Mouse (Mus musculus): Measurements from ENCODE around the gene Col1a1. TPM values are rescaled to one million over a fixed set of nuclear protein-coding genes. Genes with fewer than 3 reads are reported as not detected.

Col1a1 gene
- polyA plus RNA-seq, 1 experiment: 30.0 TPM

DNA sequence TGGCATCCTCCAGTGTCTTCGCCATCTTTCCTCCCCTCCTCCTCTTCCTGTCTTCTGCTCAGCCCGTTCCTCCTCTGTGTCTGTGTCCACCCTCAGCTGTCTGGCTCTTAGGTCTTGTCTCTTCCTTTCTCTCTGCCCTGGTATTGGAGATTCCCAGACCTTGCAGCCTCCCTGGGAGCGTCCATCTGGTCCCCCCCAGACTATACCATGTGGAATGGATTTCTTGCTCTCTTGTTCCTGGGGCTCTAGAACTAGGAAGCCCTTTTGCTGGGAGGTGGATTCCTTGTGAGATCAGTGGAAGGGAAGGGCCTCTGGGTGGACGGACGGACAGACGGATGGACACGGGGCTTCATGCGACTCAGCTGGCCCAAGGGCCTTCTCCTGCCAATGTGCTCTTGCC, 60.1 kb downstream of the Col1a1 start:
- no peak for TF ChIP-seq CTCF (IDR thresholded peaks at IDR 0.05; ENCODE audit: control insufficient read depth, insufficient read depth, low read length)
- TF ChIP-seq POLR2A (IDR thresholded peaks at IDR 0.05; ENCODE audit: borderline replicate concordance, control insufficient read depth, low read depth, low read length): no peak
- Histone ChIP-seq H3K4me3 (replicated peaks; ENCODE audit: control insufficient read depth, low read depth, low read length) (peak overlapping the region; percentile 12), H3K27ac (ENCODE audit: control insufficient read depth, insufficient read depth, low read depth, low read length, poor library complexity) (peak overlapping the region; percentile 9), H3K4me1 (ENCODE audit: control insufficient read depth, insufficient read depth, low read length) (peaks cover 17% of the 10 kb centered on the region)
- WGBS: 70% methylated on average over 8 of the region's 8 CpGs

- Histone ChIP-seq H3K27ac (ENCODE audit: control insufficient read depth, insufficient read depth, low read depth, low read length, poor library complexity) (peak overlapping the region; percentile 36), H3K4me1 (ENCODE audit: control insufficient read depth, insufficient read depth, low read length) (peaks cover 17% of the 10 kb centered on the region), H3K4me3 (replicated peaks; ENCODE audit: control insufficient read depth, low read depth, low read length) (no peak overlapping the region)
- WGBS: 60% methylated on average over 6 of the region's 6 CpGs
- no peak for TF ChIP-seq POLR2A (IDR thresholded peaks at IDR 0.05; ENCODE audit: borderline replicate concordance, control insufficient read depth, low read depth, low read length)
- no peak for TF ChIP-seq CTCF (IDR thresholded peaks at IDR 0.05; ENCODE audit: control insufficient read depth, insufficient read depth, low read length)
Observed at GRCm38 (mm10) chr11:94996984-94997383, 61.0 kb downstream of the Col1a1 start.

DNA sequence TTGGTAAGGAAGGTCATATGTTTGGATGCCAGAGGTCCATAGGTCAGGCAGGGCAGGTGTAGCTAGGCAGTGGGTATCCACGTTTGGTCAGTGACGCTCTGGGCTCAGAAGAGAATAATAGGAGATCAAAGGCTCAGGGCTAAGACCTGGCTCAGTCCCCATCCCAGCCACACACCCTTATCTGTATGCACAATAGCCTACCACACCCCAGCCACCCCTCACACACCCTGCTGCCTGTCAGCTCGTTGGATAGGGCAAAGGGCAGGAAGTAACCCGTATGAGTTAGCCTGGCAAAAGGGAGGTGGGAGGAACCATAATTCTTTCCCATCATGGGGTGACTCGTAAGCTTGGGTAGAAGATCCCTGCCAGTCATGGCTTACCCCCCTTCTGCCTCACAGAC, 61.6 kb downstream of the Col1a1 start:
- 32% methylated on average over 5 of the region's 5 CpGs for WGBS
- peak overlapping the region; percentile 36 for H3K4me3 ChIP-seq (replicated peaks; ENCODE audit: control insufficient read depth, low read depth, low read length)

GRCm38 (mm10) chr11:94998041-94998531, 62.1 kb downstream of the Col1a1 start:
- peaks cover 17% of the 10 kb centered on the region for H3K4me1 ChIP-seq (ENCODE audit: control insufficient read depth, insufficient read depth, low read length)
- H3K4me3 ChIP-seq (replicated peaks; ENCODE audit: control insufficient read depth, low read depth, low read length): peak overlapping the region; percentile 36
- WGBS: 32% methylated on average over 16 of the region's 16 CpGs
- TF ChIP-seq CTCF (IDR thresholded peaks at IDR 0.05; ENCODE audit: control insufficient read depth, insufficient read depth, low read length) (no peak), POLR2A (IDR thresholded peaks at IDR 0.05; ENCODE audit: borderline replicate concordance, control insufficient read depth, low read depth, low read length) (peak; percentile 41; the same call in 1 of the 2 replicates)
- H3K27ac ChIP-seq (ENCODE audit: control insufficient read depth, insufficient read depth, low read depth, low read length, poor library complexity): peak overlapping the region; percentile 64

More for the DNA sequence above, 61.6 kb downstream of the Col1a1 start:
- Histone ChIP-seq H3K27ac (ENCODE audit: control insufficient read depth, insufficient read depth, low read depth, low read length, poor library complexity) (peak overlapping the region; percentile 64), H3K4me1 (ENCODE audit: control insufficient read depth, insufficient read depth, low read length) (peaks cover 17% of the 10 kb centered on the region)
- TF ChIP-seq CTCF (IDR thresholded peaks at IDR 0.05; ENCODE audit: control insufficient read depth, insufficient read depth, low read length) (no peak), POLR2A (IDR thresholded peaks at IDR 0.05; ENCODE audit: borderline replicate concordance, control insufficient read depth, low read depth, low read length) (no peak)

DNA sequence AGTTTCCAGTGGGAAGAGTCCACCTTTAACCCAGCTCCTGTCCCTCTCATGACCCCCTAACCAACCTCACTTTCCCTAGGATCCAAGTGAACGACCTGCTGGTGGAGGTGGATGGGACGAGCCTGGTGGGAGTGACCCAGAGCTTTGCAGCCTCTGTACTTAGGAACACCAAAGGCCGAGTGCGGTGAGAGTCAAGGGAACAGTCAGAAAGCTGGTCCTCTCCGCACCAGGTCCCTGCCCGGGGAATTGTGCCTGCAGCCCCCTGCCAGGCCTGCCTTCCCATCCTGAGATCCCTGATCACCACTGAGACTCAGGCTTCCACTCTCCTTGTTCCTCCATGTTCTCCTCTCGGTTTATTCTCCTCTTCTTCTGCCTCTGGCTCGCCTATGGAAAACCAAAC, 64.1 kb downstream of the Col1a1 start:
- Histone ChIP-seq H3K4me3 (replicated peaks; ENCODE audit: control insufficient read depth, low read depth, low read length) (no peak overlapping the region), H3K27ac (ENCODE audit: control insufficient read depth, insufficient read depth, low read depth, low read length, poor library complexity) (peak overlapping the region; percentile 29), H3K4me1 (ENCODE audit: control insufficient read depth, insufficient read depth, low read length) (peaks cover 12% of the 10 kb centered on the region)
- WGBS: 36% methylated on average over 8 of the region's 8 CpGs
- TF ChIP-seq POLR2A (IDR thresholded peaks at IDR 0.05; ENCODE audit: borderline replicate concordance, control insufficient read depth, low read depth, low read length): no peak
- no peak for TF ChIP-seq CTCF (IDR thresholded peaks at IDR 0.05; ENCODE audit: control insufficient read depth, insufficient read depth, low read length)

GRCm38 (mm10) chr11:95000548-95000947, 64.5 kb downstream of the Col1a1 start:
- Histone ChIP-seq H3K4me3 (replicated peaks; ENCODE audit: control insufficient read depth, low read depth, low read length) (no peak overlapping the region), H3K4me1 (ENCODE audit: control insufficient read depth, insufficient read depth, low read length) (peaks cover 10% of the 10 kb centered on the region)

DNA sequence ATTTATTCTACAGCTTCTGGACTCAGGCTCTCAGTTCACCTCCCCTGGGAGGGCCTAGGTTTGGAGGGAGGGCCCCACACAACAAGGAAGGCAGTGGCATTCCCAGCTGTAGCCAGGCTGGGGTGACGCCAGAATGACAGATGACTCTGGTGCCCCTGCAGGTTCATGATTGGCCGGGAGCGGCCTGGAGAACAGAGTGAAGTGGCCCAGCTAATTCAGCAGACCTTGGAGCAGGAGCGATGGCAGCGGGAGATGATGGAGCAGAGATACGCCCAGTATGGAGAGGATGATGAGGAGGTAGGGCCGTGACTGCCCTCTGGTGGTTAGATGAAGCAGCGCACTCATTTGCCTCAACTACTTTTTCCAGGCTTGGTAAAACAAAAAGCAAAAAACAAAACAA, 65.0 kb downstream of the Col1a1 start:
- Histone ChIP-seq H3K4me1 (ENCODE audit: control insufficient read depth, insufficient read depth, low read length) (peaks cover 8% of the 10 kb centered on the region), H3K4me3 (replicated peaks; ENCODE audit: control insufficient read depth, low read depth, low read length) (no peak overlapping the region), H3K27ac (ENCODE audit: control insufficient read depth, insufficient read depth, low read depth, low read length, poor library complexity) (peak overlapping the region; percentile 12; the same call in 1 of the 2 replicates)
- TF ChIP-seq CTCF (IDR thresholded peaks at IDR 0.05; ENCODE audit: control insufficient read depth, insufficient read depth, low read length): peak; percentile 98
- TF ChIP-seq POLR2A (IDR thresholded peaks at IDR 0.05; ENCODE audit: borderline replicate concordance, control insufficient read depth, low read depth, low read length): no peak
- 4% methylated on average over 8 of the region's 8 CpGs for WGBS

More at GRCm38 (mm10) chr11:95000548-95000947, 64.5 kb downstream of the Col1a1 start:
- no peak for TF ChIP-seq CTCF (IDR thresholded peaks at IDR 0.05; ENCODE audit: control insufficient read depth, insufficient read depth, low read length)
- no peak for TF ChIP-seq POLR2A (IDR thresholded peaks at IDR 0.05; ENCODE audit: borderline replicate concordance, control insufficient read depth, low read depth, low read length)
- peak overlapping the region; percentile 29 for H3K27ac ChIP-seq (ENCODE audit: control insufficient read depth, insufficient read depth, low read depth, low read length, poor library complexity)
- 2% methylated on average over 4 of the region's 4 CpGs for WGBS

- no peak overlapping the region for H3K27ac ChIP-seq (ENCODE audit: control insufficient read depth, insufficient read depth, low read depth, low read length, poor library complexity)
- WGBS: 86% methylated on average over 21 of the region's 21 CpGs
- H3K4me1 ChIP-seq (ENCODE audit: control insufficient read depth, insufficient read depth, low read length): peaks cover 8% of the 10 kb centered on the region
- no peak overlapping the region for H3K4me3 ChIP-seq (replicated peaks; ENCODE audit: control insufficient read depth, low read depth, low read length)
- TF ChIP-seq POLR2A (IDR thresholded peaks at IDR 0.05; ENCODE audit: borderline replicate concordance, control insufficient read depth, low read depth, low read length) (no peak), CTCF (IDR thresholded peaks at IDR 0.05; ENCODE audit: control insufficient read depth, insufficient read depth, low read length) (no peak)
Observed at GRCm38 (mm10) chr11:95001584-95002347, 65.7 kb downstream of the Col1a1 start.

Other genes with a start within 250 kb of the Col1a1 start
- not detected in 2 replicates for gene Gm11541, start 231.7 kb upstream of the Col1a1 start, polyA plus RNA-seq (2011; ENCODE audit: insufficient read depth, insufficient read length, low replicate concordance, missing spikeins)
- not detected in 2 replicates for gene Cdc34b, start 194.4 kb upstream of the Col1a1 start, polyA plus RNA-seq (2011; ENCODE audit: insufficient read depth, insufficient read length, low replicate concordance, missing spikeins)
- gene Tmem92, start 153.5 kb upstream of the Col1a1 start, polyA plus RNA-seq (2011; ENCODE audit: insufficient read depth, insufficient read length, low replicate concordance, missing spikeins): not detected in 2 replicates
- not detected in 2 replicates for gene Hils1, start 31.4 kb downstream of the Col1a1 start, polyA plus RNA-seq (2011; ENCODE audit: insufficient read depth, insufficient read length, low replicate concordance, missing spikeins)
- gene Sgca, start 40.1 kb downstream of the Col1a1 start, polyA plus RNA-seq (2011; ENCODE audit: insufficient read depth, insufficient read length, low replicate concordance, missing spikeins): not detected in 2 replicates
- 68.1 and 73.2 TPM in 2 replicates for gene Ppp1r9b, start 54.8 kb downstream of the Col1a1 start, polyA plus RNA-seq (2011; ENCODE audit: insufficient read depth, insufficient read length, low replicate concordance, missing spikeins)
- gene Samd14, start 73.7 kb downstream of the Col1a1 start, polyA plus RNA-seq (2011; ENCODE audit: insufficient read depth, insufficient read length, low replicate concordance, missing spikeins): 54.0 and 80.3 TPM in 2 replicates
- 3.2 and 8.1 TPM in 2 replicates for gene Pdk2, start 105.1 kb downstream of the Col1a1 start, polyA plus RNA-seq (2011; ENCODE audit: insufficient read depth, insufficient read length, low replicate concordance, missing spikeins)
- gene Itga3, start 140.6 kb downstream of the Col1a1 start, polyA plus RNA-seq (2011; ENCODE audit: insufficient read depth, insufficient read length, low replicate concordance, missing spikeins): 0.27 and 2.1 TPM in 2 replicates
- 0.57 TPM in 1 of 2 replicates, not detected in the other for gene Dlx3, start 183.9 kb downstream of the Col1a1 start, polyA plus RNA-seq (2011; ENCODE audit: insufficient read depth, insufficient read length, low replicate concordance, missing spikeins)
- gene Dlx4, start 210.0 kb downstream of the Col1a1 start, polyA plus RNA-seq (2011; ENCODE audit: insufficient read depth, insufficient read length, low replicate concordance, missing spikeins): not detected in 2 replicates

All from bone marrow, adult 2 months (tissue).